Mouse (Mus musculus): ENCODE results near the gene Il17ra.

DNA sequence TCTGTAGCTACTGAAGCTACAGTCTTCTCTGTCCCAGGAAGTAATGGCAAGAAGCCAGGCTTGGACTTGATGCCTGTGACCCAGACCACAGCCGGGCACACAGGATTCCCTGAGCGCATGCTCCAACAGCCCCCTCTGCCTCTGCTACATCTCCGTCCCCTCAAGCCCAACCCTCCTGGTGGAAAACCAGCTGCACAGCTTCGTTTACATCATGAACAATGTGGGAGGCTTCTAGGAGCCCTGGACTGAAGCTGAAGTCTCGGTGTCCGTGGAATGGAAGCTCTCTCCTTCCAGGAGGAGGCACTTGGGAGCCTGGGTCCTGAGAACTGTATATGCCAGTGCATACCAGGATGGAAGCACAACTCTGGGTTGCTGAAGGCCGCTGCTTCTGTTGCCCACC is 46.9 kb downstream of the Il17ra start:
- TF ChIP-seq CTCF (IDR thresholded peaks at IDR 0.05; ENCODE audit: control insufficient read depth, insufficient read depth, insufficient read length): no peak
- no peak for TF ChIP-seq MYOD1 (IDR thresholded peaks at IDR 0.05; ENCODE audit: control insufficient read depth, insufficient read length, low read depth)
- TF ChIP-seq USF1 (IDR thresholded peaks at IDR 0.05; ENCODE audit: low read depth): no peak

All from C2C12 (cell line).